Mouse (Mus musculus) naive thymus-derived CD4-positive, alpha-beta T cell, adult 5 months (primary cell): ENCODE results near the gene Rapgef1. TPM values are rescaled to one million over a fixed set of nuclear protein-coding genes. Genes with fewer than 3 reads are reported as not detected.

Experiments
- polyA plus RNA-seq: library from polyadenylated mRNA; unstranded; fragments of 100-300 nt; shearing (Covaris generic); gene quantifications from one replicate; pipeline ENCODE4 v1.2.1, GENCODE M21; 2017

Rapgef1 gene
- 45.9 TPM for polyA plus RNA-seq

GRCm38 (mm10) chr2:29619484-29620300, at the start of gene Rapgef1:
Gene Rapgef1, plus strand, starts transcription at chr2:29619720.

GRCm38 (mm10) chr2:29751497-29751896, 132.0 kb downstream of the Rapgef1 start, which contains the start of gene Gm13420:
Gene Gm13420, minus strand, starts transcription at chr2:29751685.

GRCm38 (mm10) chr2:29787104-29787917, 167.8 kb downstream of the Rapgef1 start, which contains the start of gene Coq4:
Gene Coq4, plus strand, starts transcription at chr2:29787493.

GRCm38 (mm10) chr2:29787937-29788681, 168.6 kb downstream of the Rapgef1 start, which contains the start of gene Trub2:
Gene Trub2, minus strand, starts transcription at chr2:29788502.

Other genes starting within 250 kb of the Rapgef1 start
- gene Gm13420, start 132.0 kb downstream of the Rapgef1 start, polyA plus RNA-seq: not detected
- gene Gm13547, start 139.6 kb downstream of the Rapgef1 start, polyA plus RNA-seq: not detected
- gene Coq4, start 167.8 kb downstream of the Rapgef1 start, polyA plus RNA-seq: 6.6 TPM
- 16.4 TPM for gene Trub2, start 168.8 kb downstream of the Rapgef1 start, polyA plus RNA-seq
- 9.5 TPM for gene Slc27a4, start 182.9 kb downstream of the Rapgef1 start, polyA plus RNA-seq
- 20.1 TPM for gene Urm1, start 200.4 kb downstream of the Rapgef1 start, polyA plus RNA-seq
- gene Cercam, start 249.4 kb downstream of the Rapgef1 start, polyA plus RNA-seq: 0.30 TPM